Mouse (Mus musculus) bone marrow, adult 2 months (tissue): Measurements from ENCODE around the gene Ptp4a2. TPM values are rescaled to one million over a fixed set of nuclear protein-coding genes. Genes with fewer than 3 reads are reported as not detected.
"Not testable (repeated sequence)": the region's sequence is repeated elsewhere in the genome, so short reads cannot be mapped to it uniquely, and the experiment has no call there.

Source experiments
- H3K27ac ChIP-seq: fragments of 200-500 bp; 2 replicates; pipeline ENCODE4 v1.5.1; 2012; ENCODE audit warnings: low read depth, mild to moderate bottlenecking, control low read depth, inconsistent platforms, low read length; ENCODE audit not compliant: control insufficient read depth, poor library complexity, insufficient read depth
- H3K4me1 ChIP-seq: fragments of 200-500 bp; 2 replicates; pipeline ENCODE4 v1.6.1; 2011; ENCODE audit warnings: low read length; ENCODE audit not compliant: control insufficient read depth, insufficient read depth
- H3K4me3 ChIP-seq: fragments of 200-500 bp; replicated peaks from 2 replicates; pipeline ENCODE3; 2011; ENCODE audit warnings: mild to moderate bottlenecking, low read depth, low read length, control low read depth; ENCODE audit not compliant: control insufficient read depth
- CTCF ChIP-seq: fragments of 200-500 bp; IDR thresholded peaks from 2 replicates; pipeline ENCODE4 v1.5.1; 2011; ENCODE audit warnings: low read length, control low read depth; ENCODE audit not compliant: control insufficient read depth, insufficient read depth
- POLR2A ChIP-seq: fragments of 200-500 bp; IDR thresholded peaks from 2 replicates; pipeline ENCODE4 v1.6.1; 2011; ENCODE audit warnings: low read depth, mild to moderate bottlenecking, control low read depth, low read length, borderline replicate concordance; ENCODE audit not compliant: control insufficient read depth
- WGBS: fragments of 180-500 bp; shearing (Covaris S2); methylation state at CpG from one replicate; pipeline ENCODE4 v1.1.7; 2018; 5-methylcytosine and 5-hydroxymethylcytosine counted together
- polyA plus RNA-seq: library from polyadenylated mRNA; stranded (reverse); fragments of >200 nt; gene quantifications from 2 replicates; pipeline ENCODE4 v1.2.4, GENCODE M21; 2011; ENCODE audit warnings: low replicate concordance; ENCODE audit not compliant: missing spikeins, insufficient read depth, insufficient read length

The Ptp4a2 gene
- polyA plus RNA-seq, result 70.4 and 92.1 TPM in 2 replicates

- H3K4me1 ChIP-seq, result no peaks in the 10 kb centered on the region; the same call in 1 of the 2 replicates
- TF ChIP-seq CTCF (no peak), POLR2A (peak; percentile 72; the same call in 1 of the 2 replicates)
- peak within 1 kb of the TSS; percentile 76 for H3K4me3 ChIP-seq
- under 1% methylated on average over 35 of the region's 35 CpGs for WGBS
- H3K27ac ChIP-seq, result peak within 1 kb of the TSS; percentile 90
Observed at GRCm38 (mm10) chr4:129810798-129811604, at the start of gene Ptp4a2. TSS of gene Ptp4a2 (plus strand) at chr4:129811219.

GRCm38 (mm10) chr4:129761606-129762005 is 49.4 kb upstream of the Ptp4a2 start:
- Histone ChIP-seq H3K27ac (no peak overlapping the region), H3K4me1 (no peaks in the 10 kb centered on the region), H3K4me3 (no peak overlapping the region)
- 8% methylated on average over 12 of the region's 12 CpGs for WGBS
- no peak for TF ChIP-seq POLR2A
- TF ChIP-seq CTCF, result no peak

- not testable (repeated sequence) for H3K27ac ChIP-seq, H3K4me1 ChIP-seq, H3K4me3 ChIP-seq
- WGBS, result 85% methylated on average over 1 of the region's 1 CpGs
Observed at GRCm38 (mm10) chr4:129762496-129762895, 48.5 kb upstream of the Ptp4a2 start.

- 32% methylated on average over 3 of the region's 3 CpGs for WGBS
- no peaks in the 10 kb centered on the region for H3K4me1 ChIP-seq
- TF ChIP-seq POLR2A (no peak), CTCF (no peak)
Observed at GRCm38 (mm10) chr4:129765351-129765750, 45.7 kb upstream of the Ptp4a2 start.

GRCm38 (mm10) chr4:129767782-129768181 is 43.2 kb upstream of the Ptp4a2 start:
- 77% methylated on average over 8 of the region's 8 CpGs for WGBS
- no peak overlapping the region for H3K27ac ChIP-seq
- no peak for TF ChIP-seq POLR2A
- no peak for TF ChIP-seq CTCF
- peaks cover 1% of the 10 kb centered on the region; the same call in 1 of the 2 replicates for H3K4me1 ChIP-seq
- no peak overlapping the region for H3K4me3 ChIP-seq

More at GRCm38 (mm10) chr4:129765351-129765750, 45.7 kb upstream of the Ptp4a2 start:
- Histone ChIP-seq H3K4me3 (no peak overlapping the region), H3K27ac (no peak overlapping the region)

- WGBS, result 27% methylated on average over 3 of the region's 3 CpGs
- H3K27ac ChIP-seq, result not testable (repeated sequence)
Observed at GRCm38 (mm10) chr4:129768742-129769141, 42.3 kb upstream of the Ptp4a2 start.

GRCm38 (mm10) chr4:129770600-129770999 is 40.4 kb upstream of the Ptp4a2 start:
- no peak for TF ChIP-seq CTCF
- TF ChIP-seq POLR2A, result no peak
- WGBS, result 9% methylated on average over 6 of the region's 6 CpGs
- Histone ChIP-seq H3K27ac (no peak overlapping the region), H3K4me3 (no peak overlapping the region), H3K4me1 (peaks cover 1% of the 10 kb centered on the region; the same call in 1 of the 2 replicates)

More at GRCm38 (mm10) chr4:129768742-129769141, 42.3 kb upstream of the Ptp4a2 start:
- not testable (repeated sequence) for H3K4me1 ChIP-seq, H3K4me3 ChIP-seq

- WGBS, result 6% methylated on average over 7 of the region's 7 CpGs
- H3K27ac ChIP-seq, result no peak overlapping the region
- no peak for TF ChIP-seq CTCF
- TF ChIP-seq POLR2A, result no peak
- H3K4me3 ChIP-seq, result no peak overlapping the region
- peaks cover 1% of the 10 kb centered on the region; the same call in 1 of the 2 replicates for H3K4me1 ChIP-seq
Observed at GRCm38 (mm10) chr4:129771314-129771671, 39.7 kb upstream of the Ptp4a2 start.
